Mouse (Mus musculus): ENCODE data around the gene Bank1.

DNA sequence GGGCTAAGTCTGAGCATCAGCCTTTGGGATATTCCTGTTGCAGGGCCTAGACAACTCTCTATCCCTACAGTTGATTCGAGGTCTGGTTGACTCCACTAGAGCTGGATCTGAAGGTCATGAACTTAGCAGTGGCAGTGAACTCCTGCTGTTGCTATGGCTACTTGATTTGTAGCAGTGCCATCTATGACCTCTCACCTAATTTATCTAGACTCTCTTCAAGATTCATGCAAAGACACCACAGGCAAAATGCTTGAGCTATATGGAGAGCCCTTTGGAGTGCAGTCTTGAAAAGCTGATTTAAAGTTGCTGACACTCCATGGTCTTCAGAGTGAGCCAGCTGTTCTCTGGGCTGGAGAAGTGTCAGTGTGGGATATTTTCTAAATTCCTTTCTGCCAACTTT, 290.1 kb downstream of the Bank1 start:
- TF ChIP-seq GATA1 (IDR thresholded peaks at IDR 0.05; ENCODE audit: low read length) (no peak), TAL1 (IDR thresholded peaks at IDR 0.05; ENCODE audit: low read length) (no peak)

Measured in erythroblast, embryonic 14.5 days (primary cell).